Mouse (Mus musculus) lung, adult 18-20 months (tissue): ENCODE measurements at regions not wholly inside any gene's neighbourhood (a gene's known extent, or its start where the extent isn't known, plus 50 kb on each side); places are given as distances from the start of the nearest gene placed in this dataset.

Experiments
- DNase-seq, 2 experiments: peaks; one replicate each; pipeline ENCODE4 v3.0.0; 2022; ENCODE audit warnings: mixed read lengths in 2 of 2

DNA sequence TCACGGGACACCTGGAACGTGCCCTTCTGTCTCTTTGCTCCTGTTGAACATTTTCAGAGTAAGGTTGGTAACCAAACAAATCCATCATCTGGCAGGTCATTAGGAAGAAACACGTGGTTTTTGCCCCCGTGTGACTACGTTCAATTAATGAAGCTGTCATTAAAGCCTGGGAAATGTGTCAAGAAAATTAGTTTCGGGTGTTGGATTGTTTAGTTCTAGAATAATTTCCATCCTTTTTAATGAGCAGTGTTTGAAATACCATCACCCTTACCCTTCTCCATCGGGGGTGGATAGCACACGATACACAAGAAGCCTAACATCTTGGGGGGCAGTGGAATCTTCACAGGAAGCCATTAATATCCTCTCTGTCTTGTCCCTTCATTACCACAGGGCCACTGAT lies 107.7 kb downstream of the Far1 start:
- no peak for DNase-seq

DNA sequence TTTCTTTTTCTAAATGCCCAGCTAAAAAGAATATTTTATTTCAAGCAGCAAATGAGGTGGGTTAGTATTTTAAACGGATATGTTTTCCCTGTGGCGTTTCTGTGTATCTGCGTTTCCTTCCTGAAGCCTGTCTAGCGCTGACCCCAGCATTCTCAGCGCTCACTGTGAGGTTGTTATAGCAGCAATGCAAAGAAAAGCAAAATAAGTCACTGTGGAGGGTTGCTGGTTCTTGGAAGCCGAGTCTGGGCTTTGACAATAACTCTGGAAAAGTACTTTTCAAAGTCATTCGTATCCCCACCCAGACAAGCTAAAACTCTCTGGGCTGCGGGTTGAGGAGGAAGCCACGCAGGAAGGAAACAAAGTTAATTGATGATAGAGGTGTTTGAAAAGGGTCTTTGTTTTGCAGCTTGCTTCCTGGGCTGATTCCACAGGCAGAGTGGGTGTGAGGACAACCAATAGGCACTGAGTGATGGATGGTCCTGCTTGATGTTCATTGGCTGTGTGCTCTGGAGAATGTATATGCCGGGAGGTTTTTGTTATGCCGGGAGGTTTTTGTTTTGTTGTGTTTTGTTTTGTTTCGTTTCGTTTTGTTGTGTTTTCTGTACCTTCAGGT lies 108.4 kb downstream of the Far1 start:
- no peak for DNase-seq

DNA sequence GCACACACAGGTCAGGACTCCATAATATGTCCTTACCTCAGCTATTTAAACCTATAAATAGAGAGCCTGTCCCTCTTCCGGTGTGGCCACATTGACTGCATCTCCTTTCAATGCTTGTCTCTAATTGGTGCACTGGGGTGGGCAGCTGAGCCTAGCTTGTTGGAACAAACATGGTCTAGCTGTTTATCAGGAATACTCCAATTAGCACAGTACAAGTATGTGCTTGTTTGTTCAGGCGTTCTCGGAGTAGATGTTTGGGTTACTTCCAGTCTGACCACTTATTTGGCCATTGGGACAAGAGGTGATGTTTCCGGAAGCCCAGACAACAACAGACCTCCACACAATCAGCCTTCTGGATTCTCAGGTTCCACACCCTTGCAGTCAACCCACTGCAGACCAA lies 109.7 kb downstream of the Far1 start:
- peak in 1 of 2 experiments; percentile 2 for DNase-seq

DNA sequence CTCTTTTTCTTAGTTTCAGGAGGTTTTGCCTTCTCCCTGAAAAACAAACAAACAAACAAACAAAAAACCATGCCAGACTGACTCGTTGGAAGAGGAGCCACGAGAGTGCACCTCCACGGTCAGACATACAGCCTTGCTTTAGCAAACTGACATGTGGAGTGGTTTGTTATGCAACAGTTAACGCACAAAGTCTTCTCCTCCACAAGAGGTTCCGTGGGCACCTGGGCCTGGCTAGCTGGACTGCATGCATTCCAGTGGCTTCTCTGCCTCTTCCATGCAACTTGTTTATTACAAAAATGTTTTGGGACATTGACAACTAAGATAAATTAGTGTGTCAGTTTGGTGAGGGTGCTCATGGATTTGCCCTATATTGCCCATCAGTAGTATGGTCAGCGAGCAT lies 110.3 kb downstream of the Far1 start:
- DNase-seq = peak in 1 of 2 experiments; percentile 2

DNA sequence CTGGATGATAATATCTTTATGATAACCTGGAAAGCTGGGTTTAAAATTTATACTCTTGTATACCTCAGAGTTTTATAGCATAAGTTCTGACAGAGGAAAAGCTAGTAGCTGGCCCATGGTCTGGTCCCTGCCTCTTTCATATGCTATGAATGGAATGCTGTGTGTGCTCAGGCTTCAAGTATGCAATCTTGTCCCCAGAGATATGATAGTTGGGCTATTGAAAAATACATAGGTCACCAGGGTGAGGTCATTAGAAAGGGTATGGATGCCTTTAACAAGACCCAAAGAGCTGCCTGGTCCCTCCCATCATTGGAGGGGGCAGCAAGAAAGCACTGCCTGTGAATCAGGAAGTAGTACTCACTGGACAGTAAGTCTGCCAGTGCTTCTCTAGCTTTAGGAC lies 113.1 kb downstream of the Far1 start:
- no peak for DNase-seq

DNA sequence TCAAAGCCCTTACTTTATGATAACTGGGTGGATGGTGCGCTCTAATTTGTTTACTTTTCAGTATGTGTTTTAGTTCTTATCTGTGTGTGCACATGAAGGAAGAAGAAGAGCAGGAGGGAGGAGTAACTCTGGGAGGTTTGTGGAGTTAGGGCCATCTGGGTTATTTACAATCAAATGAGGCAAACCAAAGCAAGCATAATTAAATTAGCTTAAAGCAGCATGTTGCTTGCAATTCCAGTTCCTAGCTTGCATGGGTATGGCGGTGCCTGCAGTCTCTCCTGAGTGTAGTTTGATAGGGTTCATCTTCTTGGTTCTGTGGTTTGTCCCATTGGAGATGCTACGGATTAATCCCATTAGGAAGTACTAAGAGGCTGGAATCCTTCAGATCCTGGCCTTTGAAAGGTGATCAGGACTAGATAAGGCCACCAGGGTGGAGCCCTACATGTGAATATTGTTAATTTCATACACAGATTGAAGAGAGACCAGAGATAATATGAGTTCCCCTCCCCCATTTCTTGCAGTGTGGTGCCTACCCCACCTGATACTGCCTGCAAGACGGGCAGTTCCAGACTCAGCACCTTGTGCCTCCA lies 123.5 kb downstream of the Far1 start:
- DNase-seq = no peak

DNA sequence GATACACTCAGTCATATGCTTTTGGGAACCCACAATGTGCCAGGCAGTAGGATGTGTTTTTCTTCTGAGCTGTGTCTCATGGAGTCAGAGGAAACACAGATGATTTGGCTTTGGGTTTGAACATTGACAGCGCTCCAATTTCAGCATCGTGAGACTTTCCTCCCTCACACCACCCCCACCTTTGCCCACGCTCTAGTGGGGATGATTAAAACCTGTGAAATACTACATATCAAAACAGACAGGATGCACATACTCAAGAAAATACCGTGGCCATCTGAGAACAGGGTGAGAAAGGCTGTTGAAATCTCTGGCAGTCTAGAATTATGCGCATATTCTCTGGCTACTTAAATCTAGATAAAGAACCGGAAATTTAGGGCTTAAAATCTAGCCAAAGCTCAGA lies 124.5 kb downstream of the Far1 start:
- no peak for DNase-seq

DNA sequence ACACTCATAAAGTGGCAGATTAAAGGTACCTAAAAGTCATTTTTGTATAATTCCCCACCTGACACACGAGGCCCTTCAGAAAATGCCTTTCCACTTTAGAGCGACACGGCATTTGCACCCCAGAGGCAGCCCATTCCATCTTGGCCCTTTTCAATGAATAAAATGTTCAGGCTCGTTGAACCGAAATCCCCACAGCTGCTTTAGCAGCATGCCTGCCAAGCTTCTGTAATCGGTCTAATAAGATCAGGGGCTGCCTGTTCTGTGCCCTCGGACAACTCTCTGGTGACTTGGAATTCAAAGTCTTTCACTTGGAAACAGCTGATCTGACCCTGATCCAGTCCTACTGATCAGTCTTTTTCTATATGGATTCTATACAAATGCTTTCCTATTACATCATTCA lies 123.3 kb upstream of the Spon1 start:
- DNase-seq = no peak

- DNase-seq = no peak
Observed at GRCm38 (mm10) chr7:113650631-113651030, 115.2 kb upstream of the Spon1 start.

DNA sequence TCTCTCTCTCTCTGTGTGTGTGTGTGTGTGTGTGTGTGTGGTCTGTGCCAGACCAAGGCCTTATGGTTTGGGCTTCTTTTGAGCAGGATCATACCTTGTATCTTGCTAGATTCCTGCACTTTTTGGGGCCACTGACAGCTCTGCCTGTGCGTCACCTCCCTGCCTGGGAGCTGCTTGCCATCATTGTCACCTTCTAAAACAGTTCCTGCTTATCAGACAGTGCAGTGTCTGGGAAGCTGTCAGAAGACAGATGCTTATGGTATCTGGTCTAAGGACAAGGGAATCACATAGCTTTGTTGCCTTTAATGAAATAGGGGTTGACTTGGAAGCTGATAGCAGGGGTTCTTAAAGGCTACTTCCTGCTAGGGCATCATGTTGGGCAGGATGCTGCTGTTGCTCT lies 114.1 kb upstream of the Spon1 start:
- DNase-seq = no peak

GRCm38 (mm10) chr7:113653130-113653529 lies 112.7 kb upstream of the Spon1 start:
- DNase-seq = peak; percentile 8 to 33

- DNase-seq = no peak
Observed at GRCm38 (mm10) chr7:113655336-113655735, 110.5 kb upstream of the Spon1 start.

DNA sequence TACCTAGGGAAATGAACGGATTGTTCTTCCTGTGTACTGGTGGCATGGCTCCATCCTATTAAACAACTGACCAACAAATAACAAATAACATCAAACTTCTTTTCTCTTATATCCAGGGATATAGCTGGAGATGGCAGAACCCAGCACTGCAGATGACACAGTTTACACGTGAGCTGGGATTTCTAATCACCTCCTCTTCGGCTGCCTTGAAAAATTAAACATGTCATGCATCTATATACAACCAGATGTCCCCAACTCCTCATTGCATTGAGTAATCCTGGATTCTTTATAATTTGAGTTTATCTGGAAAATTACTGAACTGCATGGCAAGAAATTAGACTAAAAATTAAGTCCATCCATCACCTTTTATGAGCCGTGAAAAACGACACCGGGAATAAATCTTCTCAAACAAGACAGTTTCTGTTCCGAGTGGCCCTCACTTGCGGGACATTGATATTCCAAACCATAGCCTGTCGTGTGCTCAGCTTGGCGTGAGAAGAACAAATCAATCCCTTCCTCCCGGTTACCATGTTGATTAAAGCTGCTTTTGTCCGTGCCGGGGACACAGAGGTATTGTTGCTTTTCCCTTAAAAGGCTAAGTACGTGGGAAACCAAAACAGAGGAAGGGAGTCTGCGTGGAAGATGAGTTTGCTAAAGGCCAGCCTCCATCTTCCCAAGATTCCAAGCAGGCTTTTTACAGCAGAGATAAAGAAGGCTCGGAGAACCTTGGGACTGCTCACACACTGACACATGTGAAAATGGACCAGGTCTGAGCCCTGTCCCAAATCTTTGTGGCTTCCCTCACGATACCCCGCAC lies 92.8 kb upstream of the Spon1 start:
- DNase-seq = no peak

GRCm38 (mm10) chr7:113673596-113673956 lies 92.2 kb upstream of the Spon1 start:
- DNase-seq = no peak

DNA sequence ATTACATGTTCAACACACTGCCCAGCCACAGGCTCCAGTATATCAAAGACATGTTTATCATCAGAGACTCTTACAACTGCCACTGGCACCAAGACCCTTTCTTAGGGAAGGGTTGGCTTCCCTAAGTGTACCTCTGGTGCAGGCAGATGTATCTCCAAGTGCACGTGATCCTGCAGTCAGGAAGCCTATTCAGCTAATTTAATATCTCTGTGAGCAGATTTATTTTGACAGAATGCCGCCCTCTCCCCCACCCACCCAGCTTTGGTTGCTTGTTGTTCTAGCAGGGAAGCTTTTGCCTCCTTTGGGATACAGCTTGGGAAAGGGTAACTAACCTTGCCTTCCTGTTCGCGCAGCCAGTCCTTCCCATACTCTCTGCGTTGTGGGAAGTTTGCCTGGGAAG lies 83.5 kb upstream of the Spon1 start:
- DNase-seq = no peak

- no peak for DNase-seq
Observed at GRCm38 (mm10) chr7:113685349-113685748, 80.4 kb upstream of the Spon1 start.

DNA sequence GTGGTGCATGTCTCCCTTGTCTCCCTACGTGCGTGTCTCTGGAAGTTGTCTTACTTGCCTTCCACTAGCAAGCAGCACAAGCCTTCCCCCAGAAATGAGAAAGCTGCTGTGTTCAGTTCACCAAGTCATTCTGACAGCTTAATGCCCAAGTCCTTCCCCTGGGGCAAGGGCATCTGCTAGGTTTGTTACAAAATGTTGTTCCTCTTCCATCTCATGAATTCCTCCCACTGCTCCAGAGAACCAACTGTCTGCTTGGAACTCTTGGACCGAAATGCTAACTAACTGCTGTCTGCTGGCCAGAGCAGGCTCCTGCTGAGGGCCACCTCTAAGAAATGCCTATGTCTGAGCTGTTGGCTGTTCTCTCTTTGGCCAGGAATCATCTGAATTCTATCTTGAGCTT lies 79.3 kb upstream of the Spon1 start:
- no peak for DNase-seq

DNA sequence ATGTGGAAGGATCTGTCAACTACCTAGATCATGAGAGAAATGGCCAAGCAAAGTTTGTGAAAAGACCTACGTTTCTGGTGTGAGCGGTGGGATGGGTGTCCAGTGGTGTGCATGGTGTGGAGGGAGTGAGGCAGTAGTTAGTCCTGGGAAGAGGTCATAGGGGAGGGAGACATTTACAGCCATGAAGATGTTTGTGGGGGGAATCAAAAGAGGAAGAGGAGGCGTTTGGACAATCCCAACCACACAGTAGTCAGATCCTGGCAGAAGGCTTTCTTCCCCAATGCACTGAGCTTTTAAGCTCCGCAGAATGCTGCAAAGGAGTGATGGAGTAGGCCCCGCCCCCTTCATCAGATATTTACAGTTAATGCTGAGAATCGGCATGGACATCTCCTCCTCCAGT lies 78.2 kb upstream of the Spon1 start:
- no peak for DNase-seq

DNA sequence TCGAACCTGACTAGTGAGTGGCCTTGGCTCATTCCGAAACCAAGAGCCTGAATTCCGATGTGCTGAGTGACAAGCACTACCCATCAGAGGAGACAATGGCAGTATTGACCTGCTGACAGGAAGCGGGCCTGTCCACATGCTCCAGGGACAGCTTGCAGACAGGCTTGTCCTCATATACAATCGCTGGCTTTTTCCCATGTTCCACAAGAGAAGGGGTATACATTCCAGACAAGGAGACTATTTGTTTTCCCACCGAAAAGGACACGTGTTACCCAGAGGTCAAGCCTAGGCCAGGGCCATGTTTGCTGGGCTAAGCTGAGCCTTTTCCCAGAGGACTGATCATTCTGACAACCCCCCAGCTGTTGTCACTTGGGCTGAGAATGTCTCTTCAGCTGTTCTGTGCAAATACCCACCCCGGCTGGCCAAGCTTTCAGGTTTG lies 77.5 kb upstream of the Spon1 start:
- no peak for DNase-seq

- peak in 1 of 2 experiments; percentile 10 for DNase-seq
Observed at GRCm38 (mm10) chr7:113688717-113689116, 77.1 kb upstream of the Spon1 start.

GRCm38 (mm10) chr7:113689131-113689530 lies 76.7 kb upstream of the Spon1 start:
- no peak for DNase-seq

DNA sequence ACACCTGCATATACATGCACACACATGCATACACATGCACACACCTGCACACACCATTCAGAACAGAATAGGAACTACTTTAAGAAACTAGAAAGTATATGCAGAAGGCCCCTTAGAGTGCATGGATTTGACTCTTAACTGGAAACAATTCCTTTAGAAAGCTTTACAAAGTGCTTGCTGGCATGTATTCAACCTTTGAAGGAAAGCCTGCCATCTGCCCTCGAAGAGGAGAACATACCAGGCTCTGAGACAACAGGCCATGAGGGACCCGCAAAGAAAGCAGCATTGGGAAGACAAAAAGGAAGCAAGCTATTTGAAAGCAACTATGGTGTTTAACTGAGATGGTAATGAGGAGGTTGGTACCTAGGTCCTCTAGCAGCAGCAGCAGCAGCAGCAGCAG lies 74.0 kb upstream of the Spon1 start:
- DNase-seq = no peak

DNA sequence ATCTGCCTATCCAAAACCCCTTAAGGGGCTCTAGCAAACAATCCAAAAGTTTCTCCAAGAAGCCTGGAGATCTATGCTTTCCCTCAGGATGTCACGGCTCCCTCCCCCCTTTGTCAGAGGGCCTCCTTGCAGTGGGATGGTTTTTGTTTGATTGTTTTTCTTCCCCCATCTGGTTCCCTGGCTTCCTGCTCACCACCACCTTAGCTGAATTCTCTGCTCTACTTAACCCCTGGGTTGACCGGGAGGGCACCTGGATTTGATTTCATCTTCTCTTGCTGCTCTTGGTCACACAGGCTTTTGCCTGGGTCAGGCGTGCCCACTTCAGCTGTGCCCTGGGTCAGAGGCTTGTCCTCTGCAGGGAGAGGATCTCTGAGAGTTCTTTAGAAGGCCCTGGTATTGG lies 72.3 kb upstream of the Spon1 start:
- peak in 1 of 2 experiments; percentile 7 for DNase-seq

GRCm38 (mm10) chr7:113694466-113694865 lies 71.3 kb upstream of the Spon1 start:
- no peak for DNase-seq
